Mouse (Mus musculus): Measurements from ENCODE around the gene Ppil6. TPM values are rescaled to one million over a fixed set of nuclear protein-coding genes. Genes with fewer than 3 reads are reported as not detected.
"Not testable (repeated sequence)": the region's sequence is repeated elsewhere in the genome, so short reads cannot be mapped to it uniquely, and the experiment has no call there.

Ppil6 gene
- polyA plus RNA-seq, 1 experiment from 2014 or later = 3.3 TPM

DNA sequence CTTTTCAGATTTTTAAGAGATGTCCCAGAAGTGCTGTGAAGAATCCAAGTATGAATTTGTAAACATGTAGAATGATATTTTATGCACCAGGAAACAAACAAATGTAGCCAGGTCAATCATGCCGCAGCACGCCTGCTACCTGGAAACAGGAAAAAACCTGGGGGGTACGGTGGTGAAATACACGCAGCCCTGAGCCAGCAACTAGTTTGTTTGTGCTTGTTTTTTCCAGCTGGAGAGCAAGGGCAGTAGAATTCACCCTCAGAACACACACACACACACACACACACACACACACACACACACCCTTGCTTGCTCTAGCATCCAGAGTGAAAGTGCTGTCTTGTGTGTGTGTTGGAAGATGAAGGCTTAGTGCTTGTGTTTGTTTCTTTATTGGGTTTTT, 872 bp downstream of the Ppil6 start:
- Histone ChIP-seq H3K9ac (ENCODE audit: low read depth, low read length) (no peak overlapping the region), H3K4me1 (replicated peaks; ENCODE audit: insufficient read depth, low read length) (peaks cover 13% of the 10 kb centered on the region), H3K4me2 (ENCODE audit: low read length) (peak overlapping the region; percentile 98; the same call in 1 of the 2 replicates), H3K27ac (no peak overlapping the region), H3K36me3 (ENCODE audit: insufficient read depth, low read length) (peaks cover 11% of the 10 kb centered on the region), H3K4me3 (replicated peaks; ENCODE audit: low read depth, low read length) (peak overlapping the region; percentile 62; the same call in 1 of the 2 replicates), H3K27me3 (ENCODE audit: insufficient read depth, low read length) (no peaks in the 10 kb centered on the region), H3K9me3 (replicated peaks; ENCODE audit: low read length) (no peaks in the 10 kb centered on the region)
- DNase-seq (ENCODE audit: low spot score) (no peak), ATAC-seq (replicated peaks; ENCODE audit: low FRiP score, low read depth) (no peak)
- no peak for TF ChIP-seq CTCF (IDR thresholded peaks at IDR 0.05; ENCODE audit: low read depth)
- 27% methylated on average over 4 of the region's 4 CpGs for WGBS

- WGBS = 54% methylated on average over 4 of the region's 4 CpGs
- no peak overlapping the region for H3K4me3 ChIP-seq (replicated peaks; ENCODE audit: low read depth, low read length)
- H3K4me2 ChIP-seq (ENCODE audit: low read length) = no peak overlapping the region
- TF ChIP-seq CTCF (IDR thresholded peaks at IDR 0.05; ENCODE audit: low read depth) = no peak
- ATAC-seq (replicated peaks; ENCODE audit: low FRiP score, low read depth) = no peak
- H3K4me1 ChIP-seq (replicated peaks; ENCODE audit: insufficient read depth, low read length) = no peaks in the 10 kb centered on the region
- H3K27me3 ChIP-seq (ENCODE audit: insufficient read depth, low read length) = no peaks in the 10 kb centered on the region
- no peaks in the 10 kb centered on the region for H3K9me3 ChIP-seq (replicated peaks; ENCODE audit: low read length)
- H3K36me3 ChIP-seq (ENCODE audit: insufficient read depth, low read length) = no peaks in the 10 kb centered on the region
- peak; percentile 25 for DNase-seq (ENCODE audit: low spot score)
- H3K9ac ChIP-seq (ENCODE audit: low read depth, low read length) = no peak overlapping the region
- H3K27ac ChIP-seq = no peak overlapping the region
Measured at GRCm38 (mm10) chr10:41500941-41501340, 10.7 kb downstream of the Ppil6 start.

- Histone ChIP-seq H3K4me2 (ENCODE audit: low read length) (no peak overlapping the region), H3K27ac (no peak overlapping the region), H3K36me3 (ENCODE audit: insufficient read depth, low read length) (no peaks in the 10 kb centered on the region), H3K27me3 (ENCODE audit: insufficient read depth, low read length) (no peaks in the 10 kb centered on the region), H3K4me1 (replicated peaks; ENCODE audit: insufficient read depth, low read length) (no peaks in the 10 kb centered on the region), H3K9me3 (replicated peaks; ENCODE audit: low read length) (no peaks in the 10 kb centered on the region), H3K4me3 (replicated peaks; ENCODE audit: low read depth, low read length) (no peak overlapping the region), H3K9ac (ENCODE audit: low read depth, low read length) (no peak overlapping the region)
- no peak for DNase-seq (ENCODE audit: low spot score)
- ATAC-seq (replicated peaks; ENCODE audit: low FRiP score, low read depth) = no peak
- TF ChIP-seq CTCF (IDR thresholded peaks at IDR 0.05; ENCODE audit: low read depth) = no peak
- WGBS = 91% methylated on average over 1 of the region's 1 CpGs
Measured at GRCm38 (mm10) chr10:41504996-41505395, 14.8 kb downstream of the Ppil6 start.

GRCm38 (mm10) chr10:41505446-41505845, 15.2 kb downstream of the Ppil6 start:
- H3K4me2 ChIP-seq (ENCODE audit: low read length); H3K9ac ChIP-seq (ENCODE audit: low read depth, low read length); H3K36me3 ChIP-seq (ENCODE audit: insufficient read depth, low read length); H3K4me3 ChIP-seq (replicated peaks; ENCODE audit: low read depth, low read length); H3K27me3 ChIP-seq (ENCODE audit: insufficient read depth, low read length); H3K4me1 ChIP-seq (replicated peaks; ENCODE audit: insufficient read depth, low read length); H3K9me3 ChIP-seq (replicated peaks; ENCODE audit: low read length); H3K27ac ChIP-seq; ATAC-seq (replicated peaks; ENCODE audit: low FRiP score, low read depth): not testable (repeated sequence)
- peak; percentile 92 for TF ChIP-seq CTCF (IDR thresholded peaks at IDR 0.05; ENCODE audit: low read depth)
- DNase-seq (ENCODE audit: low spot score) = peak; percentile 91
- 2% methylated on average over 3 of the region's 3 CpGs for WGBS

GRCm38 (mm10) chr10:41509160-41509559, 18.9 kb downstream of the Ppil6 start:
- peak; percentile 50 for DNase-seq (ENCODE audit: low spot score)
- H3K9ac ChIP-seq (ENCODE audit: low read depth, low read length) = no peak overlapping the region
- H3K27ac ChIP-seq = no peak overlapping the region
- no peaks in the 10 kb centered on the region for H3K9me3 ChIP-seq (replicated peaks; ENCODE audit: low read length)
- no peaks in the 10 kb centered on the region for H3K4me1 ChIP-seq (replicated peaks; ENCODE audit: insufficient read depth, low read length)
- 41% methylated on average over 2 of the region's 2 CpGs for WGBS
- H3K27me3 ChIP-seq (ENCODE audit: insufficient read depth, low read length) = no peaks in the 10 kb centered on the region
- H3K4me3 ChIP-seq (replicated peaks; ENCODE audit: low read depth, low read length) = no peak overlapping the region
- H3K4me2 ChIP-seq (ENCODE audit: low read length) = no peak overlapping the region
- no peaks in the 10 kb centered on the region for H3K36me3 ChIP-seq (ENCODE audit: insufficient read depth, low read length)
- TF ChIP-seq CTCF (IDR thresholded peaks at IDR 0.05; ENCODE audit: low read depth) = peak; percentile 68
- no peak for ATAC-seq (replicated peaks; ENCODE audit: low FRiP score, low read depth)

DNA sequence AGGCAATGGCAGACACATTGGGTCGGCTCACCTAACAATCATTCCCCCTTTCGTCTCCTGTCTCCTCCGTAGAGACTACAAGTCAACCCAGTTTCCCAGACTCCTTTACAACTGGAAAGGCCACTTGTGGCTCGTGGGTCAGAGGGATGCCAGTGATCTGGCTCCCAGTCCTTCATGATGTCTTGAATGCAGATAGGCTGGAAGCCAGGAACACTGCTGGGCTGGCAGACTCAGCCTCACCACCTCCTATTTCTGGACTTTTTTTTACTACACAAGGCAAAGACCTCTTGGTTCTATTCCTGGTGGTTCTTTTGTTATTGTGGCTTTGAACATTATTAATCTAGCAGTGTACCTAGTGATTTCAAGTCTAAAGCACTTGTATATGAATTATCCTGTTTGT, 24.1 kb downstream of the Ppil6 start:
- Histone ChIP-seq H3K9me3 (replicated peaks; ENCODE audit: low read length) (no peaks in the 10 kb centered on the region), H3K9ac (ENCODE audit: low read depth, low read length) (no peak overlapping the region), H3K4me1 (replicated peaks; ENCODE audit: insufficient read depth, low read length) (no peaks in the 10 kb centered on the region), H3K36me3 (ENCODE audit: insufficient read depth, low read length) (no peaks in the 10 kb centered on the region), H3K4me3 (replicated peaks; ENCODE audit: low read depth, low read length) (no peak overlapping the region), H3K4me2 (ENCODE audit: low read length) (no peak overlapping the region), H3K27me3 (ENCODE audit: insufficient read depth, low read length) (no peaks in the 10 kb centered on the region), H3K27ac (no peak overlapping the region)
- DNase-seq (ENCODE audit: low spot score) (no peak), ATAC-seq (replicated peaks; ENCODE audit: low FRiP score, low read depth) (no peak)
- TF ChIP-seq CTCF (IDR thresholded peaks at IDR 0.05; ENCODE audit: low read depth) = no peak
- WGBS = 76% methylated on average over 4 of the region's 4 CpGs

GRCm38 (mm10) chr10:41514921-41515320, 24.7 kb downstream of the Ppil6 start:
- no peaks in the 10 kb centered on the region for H3K27me3 ChIP-seq (ENCODE audit: insufficient read depth, low read length)
- no peaks in the 10 kb centered on the region for H3K4me1 ChIP-seq (replicated peaks; ENCODE audit: insufficient read depth, low read length)
- H3K27ac ChIP-seq = no peak overlapping the region
- TF ChIP-seq CTCF (IDR thresholded peaks at IDR 0.05; ENCODE audit: low read depth) = no peak
- no peak for DNase-seq (ENCODE audit: low spot score)
- no peaks in the 10 kb centered on the region for H3K9me3 ChIP-seq (replicated peaks; ENCODE audit: low read length)
- H3K9ac ChIP-seq (ENCODE audit: low read depth, low read length) = no peak overlapping the region
- no peak for ATAC-seq (replicated peaks; ENCODE audit: low FRiP score, low read depth)
- no peak overlapping the region for H3K4me3 ChIP-seq (replicated peaks; ENCODE audit: low read depth, low read length)
- H3K4me2 ChIP-seq (ENCODE audit: low read length) = no peak overlapping the region
- H3K36me3 ChIP-seq (ENCODE audit: insufficient read depth, low read length) = no peaks in the 10 kb centered on the region
